Mouse (Mus musculus): ENCODE data around the gene Wdr62. TPM values are rescaled to one million over a fixed set of nuclear protein-coding genes. Genes with fewer than 3 reads are reported as not detected.

Wdr62 gene
- polyA plus RNA-seq, 1 experiment from 2014 or later = 11.4 TPM

- Histone ChIP-seq H3K9me3 (no peaks in the 10 kb centered on the region), H3K27me3 (ENCODE audit: insufficient read depth, poor library complexity, severe bottlenecking) (no peaks in the 10 kb centered on the region), H3K36me3 (peaks cover 41% of the 10 kb centered on the region), H3K27ac (no peak overlapping the region), H3K4me1 (peaks cover 19% of the 10 kb centered on the region), H3K4me3 (peak overlapping the region; percentile 57)
- 71% methylated on average over 13 of the region's 13 CpGs for WGBS
- DNase-seq (ENCODE audit: low spot score) = no peak
These were observed 35.6 kb upstream of the Wdr62 start for GRCm38 (mm10) chr7:30315559-30316529.

DNA sequence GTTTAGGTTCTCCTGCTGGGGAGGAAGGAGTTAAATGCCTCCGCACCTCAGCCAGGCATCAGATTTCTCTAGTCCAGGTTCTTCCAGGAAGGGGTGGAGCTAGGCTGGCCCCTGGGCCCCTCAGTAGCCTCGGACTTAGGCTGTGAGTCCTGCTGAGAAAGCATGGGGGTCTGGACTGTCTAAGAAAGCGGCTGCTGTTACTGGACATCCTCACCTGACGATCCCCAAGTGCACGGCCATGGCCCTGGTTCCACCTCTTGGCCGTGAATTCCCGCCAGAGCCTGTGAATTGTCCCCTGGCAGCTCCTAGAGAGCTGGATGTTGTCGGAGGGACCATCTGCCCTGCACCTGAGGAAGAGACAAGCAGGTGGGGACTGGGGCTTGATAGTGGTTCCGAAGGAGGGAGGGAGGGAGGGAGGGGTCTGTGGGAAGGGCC lies 34.5 kb upstream of the Wdr62 start, which contains the start of gene Syne4:
TSS of gene Syne4 (plus strand) at position 87 of the 435 bp plus-strand sequence.
- no peaks in the 10 kb centered on the region for H3K27me3 ChIP-seq (ENCODE audit: insufficient read depth, poor library complexity, severe bottlenecking)
- WGBS = 2% methylated on average over 9 of the region's 9 CpGs
- H3K4me1 ChIP-seq = peaks cover 24% of the 10 kb centered on the region
- H3K9me3 ChIP-seq = no peaks in the 10 kb centered on the region
- no peak for DNase-seq (ENCODE audit: low spot score)
- H3K36me3 ChIP-seq = peaks cover 44% of the 10 kb centered on the region
- H3K4me3 ChIP-seq = peak within 1 kb of the TSS; percentile 57
- peak within 1 kb of the TSS; percentile 59 for H3K27ac ChIP-seq

DNA sequence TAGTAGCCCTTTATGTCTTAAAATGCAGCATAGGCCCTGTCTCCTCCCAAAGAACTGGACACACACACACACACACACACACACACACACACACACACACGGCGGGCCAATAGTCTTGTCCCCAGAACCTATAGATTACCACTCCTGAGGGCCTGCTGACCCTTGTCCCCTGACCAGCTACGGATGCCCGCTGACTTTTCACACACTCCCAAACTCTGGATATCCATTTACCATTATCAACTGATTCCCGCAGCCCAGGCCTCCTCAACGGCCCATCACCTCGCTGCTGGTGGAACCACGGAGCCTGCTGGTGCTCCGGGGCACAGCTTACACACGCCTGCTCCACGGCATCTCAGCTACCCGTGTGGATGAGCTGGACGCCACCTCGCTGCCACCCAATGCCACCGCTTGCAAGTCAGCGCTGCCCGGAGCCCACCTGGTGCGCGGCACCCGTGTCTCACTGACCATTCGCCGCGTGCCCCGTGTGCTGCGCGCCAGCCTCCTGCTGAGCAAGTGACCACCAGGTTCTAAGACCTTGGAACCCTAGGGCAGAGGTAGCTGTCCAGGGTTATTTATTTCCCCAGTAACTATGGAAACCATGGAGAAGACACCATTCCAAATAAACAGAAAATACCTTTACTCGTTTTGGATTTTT lies 33.6 kb upstream of the Wdr62 start:
- Histone ChIP-seq H3K36me3 (peaks cover 36% of the 10 kb centered on the region), H3K27ac (no peak overlapping the region), H3K27me3 (ENCODE audit: insufficient read depth, poor library complexity, severe bottlenecking) (no peaks in the 10 kb centered on the region), H3K4me3 (no peak overlapping the region), H3K4me1 (peaks cover 32% of the 10 kb centered on the region), H3K9me3 (no peaks in the 10 kb centered on the region)
- WGBS = 53% methylated on average over 27 of the region's 27 CpGs
- no peak for DNase-seq (ENCODE audit: low spot score)

DNA sequence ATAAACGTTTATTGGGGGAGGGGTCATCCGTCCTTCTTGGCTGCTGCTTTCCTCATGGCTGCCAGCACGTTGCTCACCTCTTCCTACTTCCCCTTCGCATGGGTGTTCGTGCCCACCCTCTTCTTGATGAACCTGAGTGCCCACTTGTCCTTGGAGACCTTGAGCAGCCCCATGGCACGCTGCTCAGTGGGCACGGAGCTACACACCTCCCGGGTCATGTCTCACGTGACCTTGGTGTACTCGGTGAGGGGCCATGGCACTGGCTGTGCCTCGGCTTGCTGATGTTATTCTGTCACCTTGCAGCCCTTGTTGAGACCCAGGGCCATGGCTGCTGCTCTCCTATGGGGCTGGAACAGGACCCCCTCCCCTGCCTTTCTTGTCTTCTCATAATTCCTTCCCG lies 29.9 kb upstream of the Wdr62 start:
- no peak for DNase-seq (ENCODE audit: low spot score)
- H3K4me3 ChIP-seq = no peak overlapping the region
- no peak overlapping the region for H3K27ac ChIP-seq
- WGBS = 84% methylated on average over 12 of the region's 12 CpGs
- peaks cover 36% of the 10 kb centered on the region for H3K4me1 ChIP-seq
- no peaks in the 10 kb centered on the region for H3K27me3 ChIP-seq (ENCODE audit: insufficient read depth, poor library complexity, severe bottlenecking)
- no peaks in the 10 kb centered on the region for H3K9me3 ChIP-seq
- H3K36me3 ChIP-seq = peaks cover 31% of the 10 kb centered on the region

DNA sequence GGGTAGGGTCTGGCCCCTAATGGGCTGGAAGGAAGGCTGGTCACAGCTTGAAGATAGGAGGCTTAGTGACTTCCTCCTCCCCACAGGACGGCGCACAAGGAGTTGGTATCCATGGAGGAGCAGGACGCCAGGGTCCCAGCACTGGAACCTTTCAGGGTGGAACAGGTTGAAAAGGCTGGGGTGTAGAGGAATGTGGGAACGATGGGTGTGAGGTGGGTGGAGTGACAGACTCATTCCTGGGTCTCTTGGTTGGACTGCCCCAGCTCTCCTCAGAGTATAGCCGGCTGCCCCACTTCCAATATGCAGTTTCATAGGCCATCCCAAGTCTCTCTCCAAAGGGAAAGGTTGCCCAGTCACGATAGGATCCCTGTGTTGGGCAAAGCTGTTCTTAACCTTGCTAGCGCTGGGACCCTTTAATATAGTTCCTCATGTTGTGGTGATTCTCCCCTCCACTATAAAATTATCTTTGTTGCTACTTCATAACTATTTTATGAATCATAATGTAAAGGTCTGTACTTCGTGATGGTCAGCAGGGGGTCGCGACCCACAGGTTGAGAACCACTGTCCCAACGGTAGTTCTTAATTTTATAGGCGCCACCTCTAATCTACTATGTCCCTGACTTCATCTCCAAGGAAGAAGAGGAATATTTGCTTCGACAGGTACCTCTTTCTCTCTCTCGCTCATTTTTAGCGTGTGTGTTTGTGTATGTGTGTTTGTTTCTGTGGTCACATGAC lies 29.3 kb upstream of the Wdr62 start:
- Histone ChIP-seq H3K4me3 (peak overlapping the region; percentile 71), H3K36me3 (peaks cover 31% of the 10 kb centered on the region), H3K4me1 (peaks cover 30% of the 10 kb centered on the region), H3K27ac (peak overlapping the region; percentile 85), H3K9me3 (no peaks in the 10 kb centered on the region), H3K27me3 (ENCODE audit: insufficient read depth, poor library complexity, severe bottlenecking) (no peaks in the 10 kb centered on the region)
- no peak for DNase-seq (ENCODE audit: low spot score)
- WGBS = 54% methylated on average over 15 of the region's 15 CpGs

- Histone ChIP-seq H3K9me3 (no peaks in the 10 kb centered on the region), H3K36me3 (peaks cover 37% of the 10 kb centered on the region), H3K4me3 (peak within 1 kb of the TSS; percentile 71), H3K27ac (peak within 1 kb of the TSS; percentile 85), H3K27me3 (ENCODE audit: insufficient read depth, poor library complexity, severe bottlenecking) (no peaks in the 10 kb centered on the region), H3K4me1 (peaks cover 21% of the 10 kb centered on the region)
- 4% methylated on average over 27 of the region's 27 CpGs for WGBS
- peak; percentile 98 for DNase-seq (ENCODE audit: low spot score)
These were observed 28.1 kb upstream of the Wdr62 start, which contains the start of gene Alkbh6 for GRCm38 (mm10) chr7:30308076-30309005. TSS of gene Alkbh6 (plus strand) at chr7:30308717.

- no peak for DNase-seq (ENCODE audit: low spot score)
- no peak overlapping the region for H3K4me3 ChIP-seq
- 91% methylated on average over 16 of the region's 16 CpGs for WGBS
- H3K36me3 ChIP-seq = peaks cover 37% of the 10 kb centered on the region
- H3K27ac ChIP-seq = no peak overlapping the region
- no peaks in the 10 kb centered on the region for H3K9me3 ChIP-seq
- no peaks in the 10 kb centered on the region for H3K27me3 ChIP-seq (ENCODE audit: insufficient read depth, poor library complexity, severe bottlenecking)
- H3K4me1 ChIP-seq = peaks cover 21% of the 10 kb centered on the region
These were observed 26.0 kb upstream of the Wdr62 start for GRCm38 (mm10) chr7:30306083-30306779.

DNA sequence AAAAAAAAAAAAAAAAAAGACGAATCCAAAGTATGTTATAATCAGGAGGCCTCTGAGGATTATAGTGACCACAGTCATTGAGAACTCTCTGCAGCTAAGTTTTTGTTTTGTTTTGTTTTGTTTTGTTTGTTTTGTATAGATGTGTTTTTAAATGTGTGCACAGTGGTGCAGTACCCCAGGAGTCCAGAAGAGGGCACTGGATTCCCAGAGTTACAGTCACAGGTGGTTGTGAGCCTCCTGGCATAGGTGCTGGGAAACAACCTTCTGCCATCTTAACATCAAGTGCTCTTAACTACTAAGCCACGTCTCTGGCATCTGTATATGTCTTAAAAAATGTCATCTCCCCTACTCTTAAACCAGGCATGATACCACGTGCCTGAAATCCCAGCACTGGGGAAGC lies 20.7 kb upstream of the Wdr62 start:
- DNase-seq (ENCODE audit: low spot score) = no peak
- H3K9me3 ChIP-seq = no peaks in the 10 kb centered on the region
- H3K27ac ChIP-seq = no peak overlapping the region
- 37% methylated on average over 3 of the region's 3 CpGs for WGBS
- H3K4me3 ChIP-seq = no peak overlapping the region
- no peaks in the 10 kb centered on the region for H3K4me1 ChIP-seq
- peaks cover 49% of the 10 kb centered on the region for H3K36me3 ChIP-seq
- H3K27me3 ChIP-seq (ENCODE audit: insufficient read depth, poor library complexity, severe bottlenecking) = no peaks in the 10 kb centered on the region

DNA sequence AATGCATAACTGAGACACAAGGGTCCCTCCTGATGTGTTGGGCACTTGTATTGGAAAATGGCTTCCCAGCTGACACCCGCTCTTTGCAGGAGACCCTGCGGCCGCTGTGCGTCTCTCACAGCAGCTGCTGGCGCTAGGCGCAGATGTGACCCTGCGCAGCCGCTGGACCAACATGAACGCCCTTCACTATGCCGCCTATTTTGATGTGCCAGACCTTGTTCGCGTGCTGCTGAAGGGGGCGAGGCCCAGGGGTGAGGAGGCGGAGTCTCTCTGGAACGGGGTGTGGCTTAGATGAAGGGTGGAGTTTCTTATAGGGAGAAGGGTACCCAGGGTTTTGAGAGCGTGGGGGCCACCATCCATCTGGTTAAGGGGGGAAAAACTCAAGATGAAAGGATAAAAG lies 17.0 kb upstream of the Wdr62 start:
- H3K4me1 ChIP-seq = peaks cover 11% of the 10 kb centered on the region
- WGBS = 72% methylated on average over 16 of the region's 16 CpGs
- no peaks in the 10 kb centered on the region for H3K27me3 ChIP-seq (ENCODE audit: insufficient read depth, poor library complexity, severe bottlenecking)
- H3K36me3 ChIP-seq = peaks cover 39% of the 10 kb centered on the region
- no peak overlapping the region for H3K27ac ChIP-seq
- H3K9me3 ChIP-seq = no peaks in the 10 kb centered on the region
- no peak overlapping the region for H3K4me3 ChIP-seq
- no peak for DNase-seq (ENCODE audit: low spot score)

GRCm38 (mm10) chr7:30296816-30297215 lies 16.6 kb upstream of the Wdr62 start:
- Histone ChIP-seq H3K36me3 (peaks cover 36% of the 10 kb centered on the region), H3K4me3 (no peak overlapping the region), H3K4me1 (peaks cover 15% of the 10 kb centered on the region), H3K27me3 (ENCODE audit: insufficient read depth, poor library complexity, severe bottlenecking) (0 out of 2 replicates have a peak, but pooled peaks cover 2% of the 10 kb centered on the region), H3K27ac (no peak overlapping the region), H3K9me3 (no peaks in the 10 kb centered on the region)
- WGBS = 85% methylated on average over 15 of the region's 15 CpGs
- no peak for DNase-seq (ENCODE audit: low spot score)

DNA sequence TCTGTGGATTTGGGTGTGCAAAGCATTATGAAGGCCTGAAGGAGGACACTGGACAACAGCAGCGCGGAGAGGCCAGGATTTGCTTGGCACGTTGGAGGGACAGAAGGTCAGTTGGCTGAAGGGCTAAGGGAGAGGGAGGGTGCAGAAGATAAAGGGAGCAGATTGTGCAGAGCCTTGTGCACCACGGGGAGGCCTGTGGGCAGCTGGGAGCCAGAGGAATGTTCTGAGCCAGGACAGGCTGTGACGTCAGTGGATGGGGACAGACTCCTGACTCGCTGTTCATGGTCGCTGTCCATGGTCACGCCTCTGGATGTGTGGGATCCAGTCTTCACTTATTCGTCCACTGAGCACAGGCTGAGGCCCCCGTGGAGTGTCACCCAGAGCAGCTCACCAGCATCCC lies 14.9 kb upstream of the Wdr62 start:
- 0 out of 2 replicates have a peak overlapping the region, but pooled peaks have one; percentile 19 for H3K4me3 ChIP-seq
- peaks cover 6% of the 10 kb centered on the region; the same call in 1 of the 2 replicates for H3K27me3 ChIP-seq (ENCODE audit: insufficient read depth, poor library complexity, severe bottlenecking)
- no peaks in the 10 kb centered on the region for H3K9me3 ChIP-seq
- no peak overlapping the region for H3K27ac ChIP-seq
- peaks cover 34% of the 10 kb centered on the region for H3K36me3 ChIP-seq
- WGBS = 33% methylated on average over 10 of the region's 10 CpGs
- no peak for DNase-seq (ENCODE audit: low spot score)
- H3K4me1 ChIP-seq = peaks cover 24% of the 10 kb centered on the region

All from heart, embryonic 10.5 days (tissue).